Mouse (Mus musculus) thymus, adult 2 months (tissue): ENCODE data around the gene Alyref2.

Experiments
- CTCF ChIP-seq: fragments of 200-500 bp; IDR thresholded peaks from 2 replicates; pipeline ENCODE4 v1.5.1; 2012; ENCODE audit warnings: mild to moderate bottlenecking, control low read depth, low read length, moderate library complexity, borderline replicate concordance; ENCODE audit not compliant: control insufficient read depth, poor library complexity, insufficient read depth; ENCODE audit errors: extremely low read depth
- POLR2A ChIP-seq: fragments of 200-500 bp; IDR thresholded peaks from 2 replicates; pipeline ENCODE4 v1.6.1; 2012; ENCODE audit warnings: mild to moderate bottlenecking, low read length, control low read depth, moderate library complexity; ENCODE audit not compliant: control insufficient read depth, poor library complexity, insufficient read depth; ENCODE audit errors: extremely low read depth

DNA sequence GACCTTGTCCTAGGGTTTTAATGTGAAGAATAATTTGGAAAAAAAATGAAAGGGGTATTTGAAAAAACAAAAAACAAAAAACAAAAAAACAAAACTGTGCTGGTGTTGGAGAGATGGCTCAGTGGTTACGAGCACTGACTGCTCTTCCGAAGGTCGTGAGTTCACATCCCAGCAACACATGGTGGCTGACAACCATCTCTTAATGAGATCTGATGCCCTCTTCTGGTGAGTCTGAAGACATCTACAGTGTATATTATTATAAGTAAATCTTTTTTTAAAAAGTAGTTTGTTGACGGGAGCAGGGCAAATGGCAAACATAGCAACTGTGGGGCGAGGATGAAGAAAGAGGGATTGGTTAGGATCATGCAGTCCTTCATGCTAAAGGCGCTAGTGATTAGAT lies 7.9 kb upstream of the Alyref2 start:
- TF ChIP-seq CTCF (no peak), POLR2A (no peak)
